Mouse (Mus musculus) CH12F3 (cell line): Measurements from ENCODE around the gene Vmn1r175.
"Not testable (repeated sequence)": the region's sequence is repeated elsewhere in the genome, so short reads cannot be mapped to it uniquely, and the experiment has no call there.

ENCODE experiments used
- in situ Hi-C: fragments of 300-500 bp; cut with MboI; formaldehyde crosslinking; loops from 2 replicates; pipeline ENCODE4 v1.14.3; 2020; ENCODE audit warnings: low sequenced_read_pairs

The Vmn1r175 gene

GRCm38 (mm10) chr7:23810543-23810942 lies at the start of gene Vmn1r175:
TSS of gene Vmn1r175 (minus strand) at chr7:23810643.
- in situ Hi-C loops: not testable (repeated sequence)

- in situ Hi-C loops: not testable (repeated sequence)
Observed at GRCm38 (mm10) chr7:23837272-23837671, 26.8 kb upstream of the Vmn1r175 start, which contains the start of gene Vmn1r176. TSS of gene Vmn1r176 (minus strand) at chr7:23837372.

- in situ Hi-C loops: no loop called here
Observed at GRCm38 (mm10) chr7:23784526-23784925, 25.9 kb downstream of the Vmn1r175 start.
